Mouse (Mus musculus): ENCODE data around the gene Repin1.

DNA sequence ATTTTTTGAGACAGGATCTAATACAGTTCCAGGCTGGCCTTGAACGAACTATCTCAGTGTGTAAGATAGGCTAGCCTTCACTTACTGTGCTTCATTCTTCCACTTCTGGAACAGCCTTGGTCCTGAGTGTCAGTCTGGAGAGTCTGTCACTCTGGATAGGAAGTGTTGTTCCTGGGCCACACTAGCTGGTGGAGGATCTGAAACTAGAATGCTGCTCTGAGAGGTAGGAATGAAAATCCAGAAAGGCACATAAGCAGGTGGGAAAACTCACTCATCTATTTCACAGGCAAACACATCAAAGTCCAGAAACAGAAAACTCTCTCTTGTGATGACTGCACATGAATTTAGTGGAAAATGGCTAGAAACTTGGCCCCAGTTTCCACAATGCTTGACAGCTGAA lies 6.9 kb downstream of the Repin1 start:
- TF ChIP-seq USF1 (IDR thresholded peaks at IDR 0.05; ENCODE audit: low read depth, low read length) = no peak
- no peak for TF ChIP-seq MAX (IDR thresholded peaks at IDR 0.05; ENCODE audit: low read length)
- TF ChIP-seq E2F4 (IDR thresholded peaks at IDR 0.05; ENCODE audit: borderline replicate concordance, low read depth, low read length) = no peak
- TF ChIP-seq CHD2 (IDR thresholded peaks at IDR 0.05; ENCODE audit: low read length) = no peak
- no peak for TF ChIP-seq POLR2A (IDR thresholded peaks at IDR 0.05; ENCODE audit: control insufficient read depth in 1 of 2, insufficient read depth in 1 of 2, low read depth in 1 of 2, low read length in 2 of 2, poor library complexity in 1 of 2)
- TF ChIP-seq CTCF (IDR thresholded peaks at IDR 0.05 in 2 of 3, conservative IDR thresholded peaks at IDR 0.05 in 1 of 3; ENCODE audit: control insufficient read depth in 1 of 3, insufficient read depth in 1 of 3, low read depth in 2 of 3, low read length in 3 of 3, poor library complexity in 1 of 3, severe bottlenecking in 1 of 3) = no peak
- no peak for TF ChIP-seq ZKSCAN1 (IDR thresholded peaks at IDR 0.05; ENCODE audit: low read depth, low read length)
- no peak for TF ChIP-seq EP300 (IDR thresholded peaks at IDR 0.05; ENCODE audit: low read depth in 1 of 2, low read length in 2 of 2)
- TF ChIP-seq NRF1 (IDR thresholded peaks at IDR 0.05; ENCODE audit: insufficient read depth, low read depth, low read length, poor library complexity, severe bottlenecking) = no peak
- TF ChIP-seq MYB (IDR thresholded peaks at IDR 0.05; ENCODE audit: low read depth, low read length) = no peak
- no peak for TF ChIP-seq RAD21 (IDR thresholded peaks at IDR 0.05; ENCODE audit: low read depth, low read length)
- TF ChIP-seq MYC (IDR thresholded peaks at IDR 0.05; ENCODE audit: low read depth, low read length) = no peak
- TF ChIP-seq TBP (IDR thresholded peaks at IDR 0.05; ENCODE audit: low read depth, low read length) = no peak
